Mouse (Mus musculus): ENCODE data around the gene Atp11a.
A peak's percentile ranks its signal among the peaks of the same experiment; 100 is the strongest.

Gene Atp11a

DNA sequence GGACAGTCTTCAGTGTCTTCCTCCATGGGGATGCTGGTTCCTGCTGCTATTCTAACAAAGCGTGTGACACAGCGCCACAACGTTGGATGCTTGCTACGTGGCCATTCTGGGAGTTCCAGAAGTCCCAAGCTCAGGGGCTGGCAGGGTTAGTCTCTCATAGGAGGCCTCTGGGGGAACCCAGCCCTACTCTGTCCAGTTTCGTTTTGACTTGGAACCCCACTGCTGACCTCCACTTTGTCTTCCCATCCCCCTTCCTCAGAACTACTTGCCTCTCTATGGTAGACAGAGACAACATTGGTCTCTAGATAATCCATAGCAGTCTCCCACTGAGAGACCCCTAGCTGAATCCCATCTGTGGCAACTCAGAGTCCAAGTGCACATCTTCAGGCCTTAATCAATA, 149.8 kb downstream of the Atp11a start:
- DNase-seq (ENCODE audit: low spot score), result no peak

DNA sequence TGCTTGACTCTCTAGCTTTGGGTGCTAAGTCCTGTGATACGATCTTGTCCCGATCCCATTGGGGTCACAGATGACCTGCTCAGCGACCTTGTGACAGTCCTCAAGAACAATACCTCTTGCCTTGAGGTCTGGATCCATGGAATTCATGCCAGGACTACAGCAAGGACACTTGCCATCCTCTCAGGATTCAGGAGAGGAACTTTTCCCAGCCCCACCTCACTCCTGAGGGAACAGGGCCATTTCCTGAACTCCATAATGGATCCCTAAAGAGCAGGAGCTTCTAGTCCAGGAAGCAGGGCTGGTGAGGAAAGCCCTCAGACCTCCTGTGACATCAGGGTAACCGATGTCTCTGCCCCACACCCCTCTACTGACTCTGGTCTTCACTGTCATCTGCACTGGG, 150.9 kb downstream of the Atp11a start:
- no peak for DNase-seq (ENCODE audit: low spot score)

DNA sequence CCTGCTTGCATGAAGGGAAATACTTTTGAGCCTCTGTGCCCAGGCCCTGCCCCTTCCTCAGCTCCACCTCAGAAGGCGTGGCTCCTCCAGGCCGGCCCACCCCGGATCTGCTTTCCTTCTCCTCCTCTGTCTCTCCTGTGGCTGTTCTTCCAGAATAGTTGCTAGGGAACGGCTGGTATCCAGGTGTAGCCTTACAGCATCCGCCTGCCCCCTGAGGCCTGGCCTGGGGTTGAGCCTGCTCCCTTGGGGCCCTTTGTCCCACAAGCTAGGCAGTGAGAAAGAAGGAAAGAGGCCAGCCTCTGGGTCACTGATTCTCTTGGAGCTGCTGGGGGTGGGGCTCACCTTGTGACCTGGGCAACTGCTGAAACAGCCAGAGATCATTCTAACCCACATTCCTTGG, 155.2 kb downstream of the Atp11a start:
- no peak for DNase-seq (ENCODE audit: low spot score)

DNA sequence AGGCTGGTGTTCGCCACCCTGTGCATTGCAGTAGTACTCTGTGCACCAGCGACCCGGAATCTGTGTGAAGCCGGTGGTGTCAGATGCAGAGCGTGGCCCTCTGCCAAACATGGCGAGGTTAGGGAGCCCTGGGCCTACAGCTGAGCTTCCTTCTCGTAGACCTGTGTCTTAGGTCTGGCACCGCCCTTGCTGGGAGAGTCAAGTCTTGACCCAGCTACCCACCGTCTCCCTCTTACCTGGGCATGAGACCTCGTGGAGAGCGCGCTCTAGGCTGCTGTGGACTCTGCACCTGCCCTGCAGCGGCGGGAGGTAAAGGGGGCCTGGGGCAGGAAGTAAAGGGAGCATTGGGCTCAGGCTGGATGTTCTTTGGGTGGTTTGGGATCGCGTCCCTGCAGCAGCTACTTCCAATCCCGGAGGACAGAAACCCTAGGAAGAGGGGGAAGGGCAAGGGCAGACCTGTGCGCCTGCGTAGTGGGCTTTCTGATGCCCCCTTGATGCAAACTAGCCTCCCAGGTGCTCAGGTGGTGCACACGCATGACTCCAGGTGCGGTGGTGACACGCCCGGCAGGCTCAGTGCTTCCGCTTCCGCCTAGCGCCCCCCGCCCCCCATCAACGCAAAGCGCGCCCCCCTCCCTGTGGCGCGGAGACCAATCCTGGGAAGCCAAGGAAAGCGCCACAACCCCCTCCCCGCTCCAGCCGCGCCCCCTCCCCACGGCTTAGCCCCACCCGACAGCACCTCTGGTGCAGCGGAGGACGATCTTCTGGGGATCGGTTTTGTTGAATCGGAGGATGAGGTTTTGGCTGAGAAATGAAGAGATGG, 158.6 kb downstream of the Atp11a start:
- peak; percentile 35 for DNase-seq (ENCODE audit: low spot score)

DNA sequence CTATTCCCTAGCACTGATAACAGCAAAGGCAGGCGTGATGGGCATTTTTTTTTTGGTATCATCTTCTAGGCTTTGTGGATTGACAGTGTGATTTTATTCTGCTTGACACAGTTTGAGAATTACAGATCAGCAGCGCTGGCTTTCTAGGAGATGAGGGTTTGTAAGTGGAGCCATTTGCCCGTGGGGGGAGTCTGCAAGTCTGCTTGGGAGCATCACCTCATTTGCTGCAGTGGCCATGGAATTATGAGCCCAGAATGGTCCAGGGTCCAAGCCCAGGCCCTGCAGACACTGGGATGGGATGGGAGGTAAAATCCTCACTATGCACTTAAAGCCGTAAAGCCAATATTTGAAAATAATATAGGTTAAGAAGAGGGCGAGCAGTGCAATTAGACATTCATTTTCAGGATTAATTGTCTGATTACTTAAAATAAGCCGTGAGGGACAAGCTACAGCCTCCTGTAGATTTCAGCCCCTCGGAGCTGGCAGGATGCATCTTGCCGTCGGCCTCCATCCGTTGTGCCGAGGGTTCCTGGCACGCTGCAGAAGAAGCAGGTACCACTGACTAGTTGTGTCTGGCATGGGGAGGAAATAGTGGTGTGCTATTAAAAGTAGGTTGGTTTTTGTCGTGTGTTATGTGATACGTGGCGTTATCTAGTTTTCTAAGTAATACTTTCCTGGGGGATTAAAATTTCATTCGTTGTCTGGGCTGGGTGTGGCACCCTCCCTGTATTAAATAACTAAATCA, 159.5 kb downstream of the Atp11a start:
- no peak for DNase-seq (ENCODE audit: low spot score)

DNA sequence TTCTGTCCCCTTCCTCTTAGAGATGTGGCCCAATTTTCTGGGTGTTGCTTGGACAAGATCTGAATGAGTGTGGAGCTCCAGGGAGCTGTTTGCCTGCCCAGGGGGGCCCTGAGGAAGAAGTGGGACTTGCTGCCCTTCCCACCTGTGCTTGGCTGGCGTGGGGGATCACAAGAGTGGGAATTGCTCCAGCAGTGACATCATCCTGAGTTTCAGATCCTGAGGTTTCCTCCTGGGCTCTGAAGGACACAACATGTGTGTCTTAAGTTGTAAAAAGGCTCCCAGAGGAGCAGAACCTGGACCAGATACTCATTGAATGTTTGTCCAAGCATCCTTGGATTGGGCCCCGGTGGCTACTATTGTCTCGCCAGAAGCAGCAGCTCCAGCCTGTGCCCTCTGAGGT, 160.2 kb downstream of the Atp11a start:
- DNase-seq (ENCODE audit: low spot score), result no peak

DNA sequence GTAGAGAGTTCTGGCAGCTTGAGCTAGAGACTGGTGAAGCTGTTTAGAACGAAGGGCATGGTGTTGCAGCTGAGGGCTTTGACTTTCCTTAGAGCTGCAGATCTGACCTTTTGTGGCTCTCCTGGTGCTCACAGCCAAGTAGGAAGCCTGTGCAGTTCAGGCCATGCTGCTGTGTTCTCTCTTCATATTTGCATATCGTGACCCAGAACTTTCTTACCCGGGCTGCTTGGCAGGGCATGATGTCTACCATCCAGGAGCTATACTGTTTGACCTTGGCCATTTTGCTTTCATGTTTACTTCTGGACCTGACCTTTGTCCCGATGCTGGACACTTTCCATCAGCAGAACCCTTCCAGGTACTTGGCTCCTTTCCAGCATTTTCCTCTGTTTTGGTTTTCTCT, 161.0 kb downstream of the Atp11a start:
- no peak for DNase-seq (ENCODE audit: low spot score)
